Mouse (Mus musculus): ENCODE results near the gene Gosr2. TPM values are rescaled to one million over a fixed set of nuclear protein-coding genes. Genes with fewer than 3 reads are reported as not detected.
A peak's percentile ranks its signal among the peaks of the same experiment; 100 is the strongest.

Gosr2 gene
- polyA plus RNA-seq, 1 experiment from 2014 or later = 80.7 TPM

DNA sequence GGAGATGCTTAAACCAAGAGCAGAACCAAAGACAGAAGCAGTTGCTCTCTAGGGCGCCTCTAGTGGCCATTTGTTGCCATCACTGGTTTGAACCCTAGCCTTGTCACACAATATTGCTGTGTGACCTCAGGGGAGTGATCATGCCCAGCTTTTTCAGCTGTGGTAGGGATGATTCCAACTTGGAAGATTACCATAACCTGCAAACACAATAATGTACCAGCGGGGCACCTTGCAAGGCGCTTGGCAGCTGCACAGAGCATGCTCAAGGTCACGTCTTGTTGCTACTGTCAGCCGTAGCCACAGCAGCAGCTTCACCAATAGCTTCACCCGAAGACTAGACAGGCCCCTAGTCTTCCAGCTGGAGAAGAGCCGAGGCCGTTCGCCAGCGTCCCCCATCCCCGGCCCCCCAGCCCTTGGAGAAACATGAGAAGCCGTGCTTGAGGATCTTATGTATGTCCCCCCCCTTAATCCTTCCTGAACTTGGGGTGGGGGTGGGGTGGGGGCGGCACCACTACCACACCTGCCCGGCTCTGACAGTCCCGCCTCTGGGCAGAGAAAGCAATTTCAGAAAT lies 23.9 kb upstream of the Gosr2 start:
- peaks cover 12% of the 10 kb centered on the region for H3K4me1 ChIP-seq
- no peak overlapping the region for H3K4me3 ChIP-seq (replicated peaks)
- H3K27me3 ChIP-seq (replicated peaks) = no peaks in the 10 kb centered on the region; the same call in 1 of the 2 replicates
- H3K9me3 ChIP-seq (replicated peaks) = no peaks in the 10 kb centered on the region
- ATAC-seq (ENCODE audit: low FRiP score) = peak; percentile 61; the same call in 1 of the 2 replicates
- H3K36me3 ChIP-seq = no peaks in the 10 kb centered on the region
- 40% methylated on average over 15 of the region's 15 CpGs for WGBS
- H3K9ac ChIP-seq (replicated peaks) = no peak overlapping the region; the same call in 1 of the 2 replicates
- peak overlapping the region; percentile 37; the same call in 1 of the 2 replicates for H3K27ac ChIP-seq (replicated peaks)
- H3K4me2 ChIP-seq = peak overlapping the region; percentile 42

DNA sequence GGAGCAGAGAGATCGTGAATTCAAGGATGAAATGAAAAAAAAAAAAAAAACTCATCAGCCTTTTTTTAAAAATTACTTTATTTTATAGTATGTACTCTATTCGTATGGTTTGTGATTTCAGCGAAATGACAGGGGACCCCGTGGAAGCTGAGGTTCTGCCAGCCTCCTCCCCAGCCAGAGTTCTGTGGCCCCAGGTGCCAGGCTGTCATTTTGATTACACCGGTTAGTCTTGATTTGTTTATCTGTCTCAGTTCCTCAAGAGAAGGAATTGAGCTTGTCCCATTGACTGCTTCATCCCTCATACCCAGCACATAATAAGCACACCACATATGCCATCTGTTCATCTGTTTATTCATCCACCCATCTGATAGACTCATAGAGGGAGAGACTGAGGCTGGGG lies 21.7 kb upstream of the Gosr2 start:
- Histone ChIP-seq H3K4me1 (peaks cover 12% of the 10 kb centered on the region), H3K9ac (replicated peaks) (no peak overlapping the region), H3K27me3 (replicated peaks) (no peaks in the 10 kb centered on the region; the same call in 1 of the 2 replicates), H3K9me3 (replicated peaks) (no peaks in the 10 kb centered on the region), H3K36me3 (no peaks in the 10 kb centered on the region), H3K4me2 (no peak overlapping the region), H3K27ac (replicated peaks) (no peak overlapping the region), H3K4me3 (replicated peaks) (no peak overlapping the region)
- 58% methylated on average over 5 of the region's 5 CpGs for WGBS
- no peak for ATAC-seq (ENCODE audit: low FRiP score)

DNA sequence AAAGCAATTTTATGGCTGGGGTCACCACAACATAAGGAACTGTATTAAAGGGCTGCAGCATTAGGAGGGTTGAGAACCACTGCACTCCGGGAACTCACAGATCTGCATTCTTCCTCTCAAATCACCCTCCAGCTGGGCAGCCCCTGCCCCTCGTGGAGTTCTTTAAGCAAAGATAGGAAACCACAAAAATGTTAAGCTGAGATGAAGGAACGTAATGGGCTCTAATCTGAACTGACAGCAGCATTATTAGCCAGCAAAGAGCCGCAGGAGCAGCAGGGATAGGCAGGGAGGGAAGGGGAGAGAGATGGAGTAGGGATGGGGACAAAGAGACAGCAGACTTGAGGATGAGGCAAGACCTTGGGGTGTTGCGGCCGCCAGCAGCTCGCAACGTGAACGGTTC lies 19.3 kb upstream of the Gosr2 start:
- H3K36me3 ChIP-seq = no peaks in the 10 kb centered on the region
- H3K9me3 ChIP-seq (replicated peaks) = no peaks in the 10 kb centered on the region
- H3K4me3 ChIP-seq (replicated peaks) = no peak overlapping the region
- peaks cover 7% of the 10 kb centered on the region for H3K4me1 ChIP-seq
- no peaks in the 10 kb centered on the region; the same call in 1 of the 2 replicates for H3K27me3 ChIP-seq (replicated peaks)
- WGBS = 68% methylated on average over 9 of the region's 9 CpGs
- no peak overlapping the region for H3K27ac ChIP-seq (replicated peaks)
- no peak overlapping the region for H3K9ac ChIP-seq (replicated peaks)
- ATAC-seq (ENCODE audit: low FRiP score) = no peak
- H3K4me2 ChIP-seq = no peak overlapping the region

DNA sequence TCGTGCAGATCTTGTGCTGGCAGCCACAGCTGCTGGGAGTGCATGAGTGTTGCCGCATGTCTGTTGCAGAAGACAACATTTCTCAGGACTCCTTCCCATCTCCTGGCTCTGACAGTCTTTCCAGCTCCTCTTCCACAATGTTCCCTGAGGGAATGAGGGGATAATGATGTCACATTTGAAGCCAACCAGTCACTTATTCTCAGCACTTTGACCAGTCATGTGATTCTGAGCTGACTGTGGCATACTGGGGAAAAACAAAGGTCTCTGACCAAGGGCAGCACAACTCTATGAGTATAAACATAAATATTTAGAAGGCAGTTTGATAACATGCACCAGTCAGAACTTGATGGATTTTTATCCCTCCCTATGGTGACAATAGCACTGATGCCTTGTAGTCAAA lies 16.4 kb upstream of the Gosr2 start:
- no peak for ATAC-seq (ENCODE audit: low FRiP score)
- WGBS = 92% methylated on average over 2 of the region's 2 CpGs
- no peaks in the 10 kb centered on the region; the same call in 1 of the 2 replicates for H3K27me3 ChIP-seq (replicated peaks)
- no peaks in the 10 kb centered on the region for H3K9me3 ChIP-seq (replicated peaks)
- no peak overlapping the region for H3K9ac ChIP-seq (replicated peaks)
- H3K4me2 ChIP-seq = no peak overlapping the region
- no peak overlapping the region for H3K27ac ChIP-seq (replicated peaks)
- no peak overlapping the region for H3K4me3 ChIP-seq (replicated peaks)
- no peaks in the 10 kb centered on the region for H3K4me1 ChIP-seq
- no peaks in the 10 kb centered on the region for H3K36me3 ChIP-seq

DNA sequence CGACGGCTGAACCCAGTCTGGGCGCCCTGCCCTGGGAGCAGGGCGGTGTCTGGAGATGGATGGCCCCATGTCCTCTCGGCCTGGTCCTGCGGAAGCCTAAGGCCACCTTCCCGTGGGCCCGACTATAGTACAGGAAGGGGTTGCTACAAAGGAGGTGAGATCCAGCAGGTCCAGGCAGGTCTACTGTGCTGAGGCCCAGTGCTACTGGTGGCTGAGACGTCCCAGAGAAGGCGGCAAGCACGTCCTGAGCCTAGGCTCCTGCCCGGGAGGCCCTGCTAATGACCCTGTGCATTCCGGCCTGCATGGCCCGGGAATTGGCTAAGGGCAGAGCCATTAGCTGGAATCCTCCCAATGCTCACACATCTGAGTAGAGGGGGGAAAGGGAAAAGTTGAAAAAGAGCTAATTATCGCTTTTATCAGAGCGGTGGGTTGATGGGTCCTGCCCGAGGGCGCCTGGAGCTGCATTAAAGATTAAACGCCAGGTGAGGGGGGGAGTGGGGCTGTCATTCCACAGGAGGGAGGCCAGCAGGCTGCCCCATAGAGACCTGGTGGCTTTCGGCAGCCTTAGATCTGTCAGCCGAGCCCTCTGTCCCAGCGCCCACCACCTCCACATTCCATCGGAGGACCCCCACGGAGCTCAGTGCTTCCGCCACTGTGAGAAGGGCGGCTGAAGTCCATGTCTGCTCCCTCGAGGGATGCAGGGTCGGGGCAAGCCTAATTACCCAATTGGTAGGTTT lies 14.3 kb upstream of the Gosr2 start:
- Histone ChIP-seq H3K4me3 (replicated peaks) (no peak overlapping the region), H3K36me3 (no peaks in the 10 kb centered on the region), H3K27me3 (replicated peaks) (no peaks in the 10 kb centered on the region), H3K4me1 (no peaks in the 10 kb centered on the region), H3K9me3 (replicated peaks) (no peaks in the 10 kb centered on the region), H3K4me2 (no peak overlapping the region), H3K27ac (replicated peaks) (no peak overlapping the region), H3K9ac (replicated peaks) (no peak overlapping the region)
- no peak for ATAC-seq (ENCODE audit: low FRiP score)
- 56% methylated on average over 28 of the region's 28 CpGs for WGBS

GRCm38 (mm10) chr11:103709982-103710381 lies 12.3 kb upstream of the Gosr2 start:
- no peaks in the 10 kb centered on the region for H3K4me1 ChIP-seq
- no peak overlapping the region for H3K9ac ChIP-seq (replicated peaks)
- WGBS = 79% methylated on average over 1 of the region's 1 CpGs
- no peaks in the 10 kb centered on the region for H3K9me3 ChIP-seq (replicated peaks)
- H3K36me3 ChIP-seq = no peaks in the 10 kb centered on the region
- no peak overlapping the region for H3K4me3 ChIP-seq (replicated peaks)
- ATAC-seq (ENCODE audit: low FRiP score) = no peak
- H3K4me2 ChIP-seq = no peak overlapping the region
- H3K27ac ChIP-seq (replicated peaks) = no peak overlapping the region
- no peaks in the 10 kb centered on the region for H3K27me3 ChIP-seq (replicated peaks)

- 58% methylated on average over 8 of the region's 8 CpGs for WGBS
- no peak overlapping the region for H3K9ac ChIP-seq (replicated peaks)
- no peaks in the 10 kb centered on the region; the same call in 1 of the 2 replicates for H3K36me3 ChIP-seq
Observed at GRCm38 (mm10) chr11:103707005-103707404, 9.3 kb upstream of the Gosr2 start.

DNA sequence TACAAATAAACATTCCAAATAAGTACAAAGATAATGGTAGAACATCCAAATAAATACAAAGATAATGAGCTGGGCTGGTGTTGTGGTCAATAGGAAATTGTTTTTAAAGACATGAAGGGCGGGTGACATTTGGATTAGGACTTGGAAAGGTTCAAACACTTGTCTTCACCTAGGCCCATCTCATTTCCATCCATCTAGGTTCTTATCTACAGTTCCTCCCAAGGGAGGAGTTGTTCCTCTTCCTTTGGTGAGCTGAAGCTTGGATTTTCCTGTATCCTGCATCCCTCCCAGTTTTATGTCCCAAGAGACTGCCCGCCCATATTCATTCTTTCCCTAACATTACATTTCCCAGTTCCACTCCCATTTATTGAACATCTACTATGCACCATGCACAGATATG lies 528 bp upstream of the Gosr2 start:
- Histone ChIP-seq H3K4me1 (peaks cover 31% of the 10 kb centered on the region), H3K9ac (replicated peaks) (peak overlapping the region; percentile 93), H3K4me2 (peak overlapping the region; percentile 63), H3K4me3 (replicated peaks) (peak overlapping the region; percentile 98), H3K27me3 (replicated peaks) (no peaks in the 10 kb centered on the region), H3K9me3 (replicated peaks) (no peaks in the 10 kb centered on the region), H3K27ac (replicated peaks) (peak overlapping the region; percentile 100), H3K36me3 (no peaks in the 10 kb centered on the region; the same call in 1 of the 2 replicates)
- no peak for ATAC-seq (ENCODE audit: low FRiP score)
- 86% methylated on average over 2 of the region's 2 CpGs for WGBS

More at GRCm38 (mm10) chr11:103707005-103707404, 9.3 kb upstream of the Gosr2 start:
- Histone ChIP-seq H3K4me2 (no peak overlapping the region), H3K4me3 (replicated peaks) (no peak overlapping the region), H3K9me3 (replicated peaks) (no peaks in the 10 kb centered on the region), H3K27ac (replicated peaks) (no peak overlapping the region), H3K27me3 (replicated peaks) (no peaks in the 10 kb centered on the region), H3K4me1 (no peaks in the 10 kb centered on the region)
- ATAC-seq (ENCODE audit: low FRiP score) = no peak

DNA sequence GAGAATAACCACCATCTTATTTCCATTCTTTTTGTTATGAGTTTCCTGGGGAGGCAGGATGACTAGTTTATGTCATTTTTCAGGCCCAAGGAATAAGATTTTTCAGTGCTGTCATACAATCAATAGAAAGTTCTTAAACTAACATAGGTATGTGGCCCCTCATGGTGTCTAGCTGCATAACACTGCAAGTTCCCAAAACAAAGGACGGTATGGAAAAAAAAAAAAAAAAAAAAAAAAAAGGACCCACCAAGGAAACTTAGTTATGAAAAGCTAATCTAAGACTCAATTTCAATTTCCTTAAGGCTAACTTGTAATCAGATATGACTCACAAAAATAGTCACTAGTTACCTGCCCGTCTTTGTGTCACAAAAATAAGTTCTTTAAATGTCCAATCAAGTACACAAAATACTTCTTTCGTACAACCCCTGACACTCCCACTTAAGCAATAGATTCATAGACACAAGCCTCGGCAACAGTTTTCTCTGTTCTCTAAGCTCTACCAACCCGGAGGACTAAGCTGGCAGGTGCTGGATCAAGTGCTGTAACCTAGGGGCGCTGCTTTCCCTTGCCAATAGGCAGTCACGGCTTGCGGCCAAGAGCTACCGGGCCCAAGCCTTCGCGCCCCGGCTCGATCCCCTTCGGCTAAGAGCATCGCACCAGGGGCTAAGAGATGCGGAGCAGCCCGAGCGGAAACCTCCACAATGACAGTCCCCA lies 690 bp downstream of the Gosr2 start:
- H3K27ac ChIP-seq (replicated peaks) = peak overlapping the region; percentile 100
- peaks cover 31% of the 10 kb centered on the region for H3K4me1 ChIP-seq
- no peaks in the 10 kb centered on the region for H3K36me3 ChIP-seq
- H3K4me2 ChIP-seq = peak overlapping the region; percentile 63
- 2% methylated on average over 18 of the region's 18 CpGs for WGBS
- no peaks in the 10 kb centered on the region for H3K27me3 ChIP-seq (replicated peaks)
- no peaks in the 10 kb centered on the region for H3K9me3 ChIP-seq (replicated peaks)
- peak overlapping the region; percentile 93 for H3K9ac ChIP-seq (replicated peaks)
- H3K4me3 ChIP-seq (replicated peaks) = peak overlapping the region; percentile 98
- peak; percentile 68 for ATAC-seq (ENCODE audit: low FRiP score)

- Histone ChIP-seq H3K27me3 (replicated peaks) (no peaks in the 10 kb centered on the region), H3K9me3 (replicated peaks) (no peaks in the 10 kb centered on the region), H3K4me1 (peaks cover 33% of the 10 kb centered on the region), H3K36me3 (0 out of 2 replicates have a peak, but pooled peaks cover 3% of the 10 kb centered on the region), H3K4me3 (replicated peaks) (no peak overlapping the region), H3K4me2 (no peak overlapping the region), H3K9ac (replicated peaks) (no peak overlapping the region), H3K27ac (replicated peaks) (no peak overlapping the region)
- WGBS = 36% methylated on average over 1 of the region's 1 CpGs
- ATAC-seq (ENCODE audit: low FRiP score) = no peak
Observed at GRCm38 (mm10) chr11:103693241-103693640, 4.5 kb downstream of the Gosr2 start.

DNA sequence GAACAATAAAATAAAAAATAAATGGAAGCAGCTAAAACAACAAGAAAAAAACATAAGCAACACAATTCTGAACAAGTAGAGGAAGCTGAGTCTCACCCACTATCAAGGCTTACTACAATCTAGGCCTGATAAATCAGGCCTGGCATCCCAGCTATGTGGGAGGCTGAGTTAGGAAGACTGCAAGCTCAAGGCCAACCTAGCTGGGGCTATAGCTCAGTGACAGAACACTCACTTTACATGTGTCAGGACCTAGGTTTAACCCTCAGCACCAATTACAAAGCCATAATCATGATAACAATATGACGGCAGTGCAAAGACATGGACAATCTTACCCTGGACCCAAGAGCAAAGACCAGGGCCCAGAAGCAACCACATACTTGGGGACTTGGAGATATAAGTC lies 6.7 kb downstream of the Gosr2 start:
- Histone ChIP-seq H3K4me2 (no peak overlapping the region), H3K4me3 (replicated peaks) (no peak overlapping the region), H3K9me3 (replicated peaks) (no peaks in the 10 kb centered on the region), H3K9ac (replicated peaks) (no peak overlapping the region), H3K36me3 (peaks cover 22% of the 10 kb centered on the region), H3K27me3 (replicated peaks) (no peaks in the 10 kb centered on the region), H3K27ac (replicated peaks) (no peak overlapping the region), H3K4me1 (peaks cover 25% of the 10 kb centered on the region)
- no peak for ATAC-seq (ENCODE audit: low FRiP score)
- 89% methylated on average over 1 of the region's 1 CpGs for WGBS
